Mouse (Mus musculus): ENCODE data around the gene Syt7.

GRCm38 (mm10) chr19:10479541-10479940 is 90.7 kb downstream of the Syt7 start:
- TF ChIP-seq CTCF (IDR thresholded peaks at IDR 0.05; ENCODE audit: insufficient read depth, low read depth, low read length) (no peak), POLR2A (IDR thresholded peaks at IDR 0.05; ENCODE audit: insufficient read depth, low read depth, low read length) (no peak)

Data from olfactory bulb, adult 2 months (tissue).